Mouse (Mus musculus) right cerebral cortex, postnatal 4 days (tissue): ENCODE measurements around the gene Wdr37.

Experiments used
- DNase-seq: peaks from one replicate; pipeline ENCODE4 v3.0.0-alpha.2; 2022

The Wdr37 gene

DNA sequence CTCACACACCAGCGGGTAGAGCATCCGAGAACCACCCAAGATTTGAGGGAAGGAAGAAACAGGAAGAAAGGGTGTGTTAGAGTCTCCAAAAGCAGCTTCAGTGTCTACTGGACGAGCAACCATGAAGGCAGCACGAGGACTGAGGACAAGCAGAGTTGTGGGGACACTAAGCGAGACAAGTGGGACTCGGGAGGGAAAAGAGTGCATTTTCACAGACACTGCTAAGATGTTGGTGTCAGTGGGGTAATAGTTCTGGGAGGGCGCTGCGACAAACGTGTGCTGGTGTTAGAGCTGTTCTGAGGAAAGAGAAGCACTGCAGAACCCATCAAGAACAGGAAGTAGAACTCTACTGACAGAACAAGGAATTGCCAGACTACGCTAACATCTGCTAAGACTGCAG, 32.6 kb downstream of the Wdr37 start:
- DNase-seq: no peak

GRCm38 (mm10) chr13:8838394-8838793, 33.3 kb downstream of the Wdr37 start:
- no peak for DNase-seq

GRCm38 (mm10) chr13:8834573-8834972, 37.1 kb downstream of the Wdr37 start:
- no peak for DNase-seq

DNA sequence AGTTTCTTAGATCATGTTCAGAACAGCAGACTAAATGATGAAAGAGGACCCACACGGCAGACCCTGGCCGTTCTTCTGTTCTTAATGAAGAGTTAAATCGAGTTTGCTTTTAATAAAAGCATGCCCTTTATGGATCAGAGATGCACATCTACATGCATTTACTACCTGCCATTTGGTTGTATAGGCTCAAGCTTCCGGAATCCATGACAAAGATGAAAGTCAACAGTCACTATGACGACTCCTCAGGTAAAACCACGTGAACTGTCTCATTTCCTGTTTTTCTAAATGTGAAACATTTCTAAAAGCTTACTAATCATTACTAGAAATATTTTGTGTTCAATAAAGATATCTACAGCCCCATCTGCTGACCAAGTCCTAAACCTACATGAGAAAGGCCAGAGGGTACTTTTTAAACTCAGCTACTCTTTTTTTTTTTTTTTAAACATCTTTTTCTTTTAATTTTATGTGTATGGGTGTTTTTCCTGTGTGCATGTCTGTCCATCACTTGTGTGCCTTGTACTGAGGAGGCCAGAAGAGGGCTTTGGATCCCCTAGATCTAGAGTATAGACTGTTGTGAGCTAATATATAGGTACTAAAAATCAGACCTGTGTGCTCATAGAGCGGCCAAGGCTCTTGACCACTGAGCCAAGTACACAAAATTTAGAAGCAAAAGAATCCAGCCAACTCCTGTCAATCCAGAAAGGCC, 40.0 kb downstream of the Wdr37 start:
- no peak for DNase-seq

DNA sequence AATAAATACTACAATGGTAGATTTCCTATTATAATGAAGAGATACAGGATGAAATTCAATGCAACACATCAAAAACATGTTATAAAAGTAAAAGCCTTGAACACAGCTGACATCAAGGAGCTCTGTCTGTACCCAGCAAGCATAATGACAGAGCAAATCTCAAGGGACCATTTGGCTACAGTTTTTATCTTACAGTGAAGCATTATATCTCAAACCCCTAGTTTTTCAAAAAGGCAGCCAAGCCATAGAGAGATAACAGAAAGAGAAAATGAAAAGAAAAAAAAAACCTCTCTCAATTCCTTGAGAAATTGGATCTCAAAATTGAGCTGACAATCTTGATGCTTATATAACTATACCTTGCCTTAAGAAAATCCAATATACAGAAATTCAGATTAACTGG, 41.0 kb downstream of the Wdr37 start:
- DNase-seq: no peak

DNA sequence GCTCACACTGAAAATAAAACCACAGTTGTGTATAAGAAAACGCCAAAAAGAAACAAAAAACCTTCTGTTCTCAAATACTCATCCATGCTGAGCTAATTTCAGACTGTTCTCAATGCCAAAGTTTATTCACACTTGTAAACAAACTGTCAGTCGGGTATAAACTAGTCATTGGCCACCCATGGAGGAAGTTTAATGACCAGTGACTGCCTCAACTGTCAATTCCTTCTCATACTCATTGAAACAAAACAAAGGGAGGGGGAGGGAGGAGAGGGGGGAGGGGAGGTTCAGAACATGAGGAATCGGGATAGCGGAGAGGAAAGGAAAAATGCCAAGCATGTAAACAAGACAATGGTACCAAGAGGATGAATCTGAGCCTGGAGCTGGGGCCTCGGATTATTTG, 41.9 kb downstream of the Wdr37 start:
- DNase-seq: no peak

DNA sequence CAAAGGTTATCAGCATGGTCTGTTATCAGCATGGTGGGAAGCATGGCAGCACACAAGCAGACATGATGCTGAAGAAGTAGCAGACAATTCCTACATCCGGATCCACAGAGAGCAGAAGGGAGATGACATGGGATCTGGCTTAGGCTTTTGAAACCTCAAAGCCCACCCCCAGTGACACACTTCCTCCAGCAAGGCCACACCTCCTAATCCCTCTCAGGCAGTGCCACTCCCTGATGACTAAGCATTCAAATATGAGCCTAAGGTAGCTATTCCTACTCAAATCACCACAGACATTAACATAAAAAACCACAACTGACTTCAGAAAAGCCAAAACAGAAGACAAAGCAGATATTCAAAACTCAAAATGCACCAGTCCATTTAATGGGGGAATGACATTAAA, 42.8 kb downstream of the Wdr37 start:
- no peak for DNase-seq

DNA sequence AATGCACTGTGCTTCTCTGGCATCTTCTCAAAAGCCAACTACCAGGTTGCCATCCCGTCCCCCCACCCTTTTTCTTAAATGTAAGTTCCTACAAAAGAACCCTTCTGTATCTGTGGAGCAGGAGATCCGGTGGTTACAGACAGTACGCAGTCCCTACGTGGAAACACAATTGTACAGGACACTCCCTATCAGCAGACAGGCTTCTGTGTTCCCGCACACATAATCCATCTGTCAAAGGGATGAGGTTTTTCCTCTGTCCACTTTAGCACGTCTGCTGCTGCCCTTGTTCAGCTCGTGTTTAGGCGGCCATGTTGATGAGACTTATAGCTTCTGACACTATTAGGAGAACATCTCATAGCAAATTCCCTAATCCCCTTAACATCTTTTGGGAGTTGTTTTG, 48.2 kb downstream of the Wdr37 start:
- DNase-seq: no peak

- no peak for DNase-seq
Observed at GRCm38 (mm10) chr13:8823120-8823519, 48.6 kb downstream of the Wdr37 start.

GRCm38 (mm10) chr13:8822201-8822600, 49.5 kb downstream of the Wdr37 start:
- no peak for DNase-seq

GRCm38 (mm10) chr13:8805931-8806330, 65.8 kb downstream of the Wdr37 start:
- no peak for DNase-seq

- DNase-seq: no peak
Observed at GRCm38 (mm10) chr13:8800576-8800975, 71.1 kb downstream of the Wdr37 start.

DNA sequence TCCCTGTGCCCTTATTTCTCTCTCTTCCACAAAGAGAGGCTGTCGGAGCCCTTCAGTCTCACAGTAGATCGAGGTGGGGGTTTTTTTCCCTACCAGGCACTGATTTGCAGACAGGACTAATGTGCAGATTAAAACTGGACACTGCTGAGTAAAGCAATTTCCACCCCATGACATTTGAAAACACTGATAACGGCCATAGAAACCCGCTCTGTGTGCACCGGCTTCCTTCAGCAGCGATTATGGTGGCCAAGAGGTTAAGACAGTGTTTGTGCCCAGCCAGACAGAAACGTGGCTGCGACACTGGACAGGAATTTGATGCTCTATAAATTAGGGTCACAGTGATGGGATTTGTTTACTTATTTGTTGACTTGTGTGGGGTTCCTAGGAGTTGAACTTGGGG, 78.5 kb downstream of the Wdr37 start:
- DNase-seq: no peak

DNA sequence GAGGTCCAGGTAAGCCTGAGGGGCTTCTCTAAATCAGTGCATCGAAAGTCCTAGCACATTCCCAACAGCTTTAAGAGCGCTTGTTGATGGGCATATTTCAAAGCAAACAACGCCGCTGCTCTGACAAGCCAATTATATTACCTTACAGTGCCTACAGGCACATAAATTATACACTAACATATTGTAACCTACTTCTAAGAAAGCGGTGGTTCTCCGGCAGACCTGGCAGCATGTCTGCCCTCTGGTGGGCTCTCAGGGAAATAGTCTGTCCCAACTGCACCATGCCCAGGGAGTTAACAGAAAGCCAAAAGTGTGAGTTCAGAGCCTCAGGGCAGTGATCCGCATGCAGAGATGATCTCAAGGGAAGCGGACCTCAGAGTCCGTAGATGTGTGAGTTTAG, 86.5 kb downstream of the Wdr37 start:
- peak; percentile 46 for DNase-seq

DNA sequence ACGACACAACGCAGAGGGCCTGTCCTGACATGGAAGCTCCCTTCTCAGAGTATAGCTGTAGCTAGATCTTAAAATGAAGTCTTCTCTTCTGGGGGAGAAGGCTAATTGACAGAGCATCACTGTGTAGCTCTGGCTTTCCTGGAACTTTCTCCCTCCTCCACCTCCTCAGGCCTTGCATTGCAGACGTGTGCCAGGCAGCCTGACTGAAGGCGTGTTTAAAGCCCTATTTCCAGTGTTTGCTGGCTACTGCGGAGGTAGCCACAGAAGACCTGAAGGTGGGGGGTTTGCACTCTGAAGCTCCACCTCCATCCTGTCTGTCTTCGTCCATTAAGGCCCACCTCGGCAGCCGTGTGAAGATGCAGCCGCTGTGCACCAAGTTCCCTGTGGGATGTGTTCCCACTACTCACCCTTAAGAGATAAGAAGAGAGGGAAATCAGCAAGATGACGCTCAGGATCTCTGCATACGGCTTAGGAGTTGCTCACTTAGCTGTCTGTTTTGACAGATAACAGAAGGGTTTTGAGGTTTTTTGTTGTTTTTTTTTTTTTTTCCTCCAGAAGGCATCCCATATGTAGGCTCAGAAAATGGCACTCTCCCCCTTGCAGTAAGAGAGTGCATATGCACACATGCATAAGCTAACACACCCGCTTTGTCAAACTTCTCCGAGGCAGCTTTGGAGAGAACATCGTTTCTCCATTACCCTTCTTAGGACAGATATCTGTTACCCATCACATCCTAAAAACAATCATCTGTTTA, 87.2 kb downstream of the Wdr37 start:
- DNase-seq: no peak

DNA sequence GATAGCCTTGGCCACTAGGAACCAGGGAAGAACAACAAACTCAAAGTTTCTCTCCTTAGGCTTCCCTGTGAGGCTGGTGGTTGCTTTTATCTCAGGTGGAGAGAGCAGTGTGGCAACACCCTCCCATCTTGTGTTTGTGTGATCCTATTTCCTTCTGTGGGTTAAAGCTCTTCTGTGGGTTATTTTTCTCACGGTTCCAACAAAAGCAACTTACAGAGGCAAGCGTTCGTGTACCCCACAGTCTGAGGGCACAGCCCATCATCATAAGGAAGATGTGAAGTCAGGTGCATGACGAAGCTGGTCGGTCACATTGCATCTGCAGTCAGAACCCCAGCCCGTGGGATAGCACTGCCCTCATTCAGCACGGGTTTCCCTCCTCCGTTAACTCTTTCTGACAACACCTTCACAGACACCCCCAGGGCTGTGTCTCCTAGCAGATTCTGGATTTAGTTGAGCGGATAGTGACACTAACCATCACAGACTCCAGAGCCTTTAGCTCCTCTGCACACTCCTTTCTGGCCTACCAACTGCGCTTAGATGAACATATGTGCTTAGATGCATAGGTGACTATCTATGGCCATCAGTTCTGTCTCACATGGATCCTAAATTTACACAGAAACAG, 87.9 kb downstream of the Wdr37 start:
- DNase-seq: no peak

GRCm38 (mm10) chr13:8782636-8783035, 89.1 kb downstream of the Wdr37 start:
- no peak for DNase-seq

DNA sequence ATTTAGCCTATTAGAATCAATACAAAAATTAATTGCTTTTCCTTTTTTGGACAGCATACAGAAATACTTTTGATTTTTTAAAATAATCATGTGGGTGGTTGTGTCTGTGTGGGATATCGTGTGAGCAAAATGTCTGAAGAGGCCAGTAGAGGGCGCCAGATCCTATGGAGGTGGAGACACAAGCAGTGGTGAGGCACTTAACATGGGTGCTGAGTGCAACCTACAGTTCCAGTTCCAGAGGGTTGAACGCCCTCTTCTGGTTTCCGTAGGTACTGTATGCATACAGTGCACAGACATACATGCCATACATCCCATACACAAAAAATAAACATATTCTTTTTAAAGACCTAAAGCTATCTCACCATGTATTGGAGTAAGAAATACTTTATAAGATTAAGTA, 91.3 kb downstream of the Wdr37 start:
- peak; percentile 67 for DNase-seq

- DNase-seq: no peak
Observed at GRCm38 (mm10) chr13:8770616-8771015, 101.1 kb downstream of the Wdr37 start.

GRCm38 (mm10) chr13:8769654-8770227, 102.0 kb downstream of the Wdr37 start:
- no peak for DNase-seq

DNA sequence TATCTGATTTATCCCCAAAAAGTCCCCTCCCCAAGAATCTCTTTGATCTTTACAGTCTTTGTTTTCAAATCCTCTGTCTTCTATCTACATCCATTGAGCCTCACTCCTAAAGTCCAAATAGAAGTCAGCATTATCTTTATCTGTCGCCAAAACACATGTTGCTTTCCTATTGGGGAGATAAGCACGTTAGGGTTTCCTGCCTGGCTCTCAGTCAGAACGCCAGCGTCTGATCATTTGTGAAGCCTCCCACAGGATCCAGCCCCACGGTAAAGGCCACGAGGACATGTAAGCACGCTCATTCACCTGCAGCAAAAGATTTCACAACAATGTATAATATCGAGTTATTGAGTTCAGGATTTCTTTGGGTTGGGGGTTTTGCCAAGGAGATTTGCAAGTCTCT, 110.8 kb downstream of the Wdr37 start:
- no peak for DNase-seq
